Mouse (Mus musculus): ENCODE measurements around the gene Tmem97. TPM values are rescaled to one million over a fixed set of nuclear protein-coding genes. Genes with fewer than 3 reads are reported as not detected.
A peak's percentile ranks its signal among the peaks of the same experiment; 100 is the strongest.

Gene Tmem97
- total and polyA plus RNA-seq, 3 experiments, result 166 to 215 (median 207) TPM

DNA sequence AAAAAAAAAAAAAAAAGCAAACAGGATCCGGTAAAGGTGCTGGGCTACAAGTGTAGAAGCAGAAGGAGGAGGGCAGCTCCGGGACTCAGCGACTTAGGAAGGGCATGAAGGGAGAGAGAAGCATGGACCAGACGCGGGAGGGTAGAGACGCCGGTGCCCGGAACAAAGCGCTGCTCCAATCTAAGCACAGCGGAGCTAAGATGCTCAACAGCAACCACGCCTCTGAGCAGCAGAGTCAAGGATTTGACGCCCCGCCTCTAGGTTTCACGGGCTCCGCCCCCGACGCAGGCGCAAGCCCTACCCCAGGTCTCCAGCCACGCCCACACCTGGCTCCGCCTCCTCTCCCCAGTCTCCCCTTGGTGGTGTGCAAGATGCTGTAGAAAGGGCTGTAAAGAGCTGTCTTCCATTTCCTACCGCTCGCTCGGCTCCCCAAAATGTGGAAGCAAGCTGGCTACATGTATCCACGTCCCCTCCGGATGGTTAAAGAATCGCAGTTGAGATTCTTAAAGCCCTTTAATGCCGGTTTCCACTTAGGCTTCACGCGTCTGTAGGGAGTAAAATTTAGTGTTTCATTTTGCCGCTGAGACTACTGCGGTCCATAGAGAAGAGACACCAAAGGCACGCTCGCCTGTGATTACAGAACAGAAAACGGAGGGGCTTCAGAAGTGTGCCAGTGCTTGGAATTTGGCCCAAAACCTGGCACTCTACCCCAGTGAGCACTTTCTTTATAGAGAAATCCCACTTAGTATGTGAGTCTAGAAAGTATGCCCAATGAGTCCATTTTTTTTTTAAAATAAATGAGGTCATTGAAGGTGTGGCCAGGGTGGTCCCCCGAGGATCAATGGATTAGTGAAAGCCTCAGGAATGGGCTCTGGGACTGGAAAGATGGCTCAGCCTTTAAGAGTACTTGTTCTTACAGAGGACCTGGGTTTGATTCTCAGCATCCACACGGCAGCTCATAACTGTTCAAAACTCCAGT is 52.7 kb downstream of the Tmem97 start, which contains the start of gene Sarm1 (continued):
- TF ChIP-seq GATA1 (IDR thresholded peaks at IDR 0.05; ENCODE audit: low read depth, low read length) (no peak), CHD1 (IDR thresholded peaks at IDR 0.05; ENCODE audit: low read depth, low read length) (no peak), MEF2A (IDR thresholded peaks at IDR 0.05; ENCODE audit: extremely low read depth, insufficient replicate concordance, low read depth, low read length, poor library complexity, severe bottlenecking) (no peak), MXI1 (IDR thresholded peaks at IDR 0.05; ENCODE audit: low read depth, low read length) (peak; percentile 70; the same call in 1 of the 2 replicates), ETS1 (IDR thresholded peaks at IDR 0.05; ENCODE audit: low read depth, low read length) (no peak; the same call in 1 of the 2 replicates)

DNA sequence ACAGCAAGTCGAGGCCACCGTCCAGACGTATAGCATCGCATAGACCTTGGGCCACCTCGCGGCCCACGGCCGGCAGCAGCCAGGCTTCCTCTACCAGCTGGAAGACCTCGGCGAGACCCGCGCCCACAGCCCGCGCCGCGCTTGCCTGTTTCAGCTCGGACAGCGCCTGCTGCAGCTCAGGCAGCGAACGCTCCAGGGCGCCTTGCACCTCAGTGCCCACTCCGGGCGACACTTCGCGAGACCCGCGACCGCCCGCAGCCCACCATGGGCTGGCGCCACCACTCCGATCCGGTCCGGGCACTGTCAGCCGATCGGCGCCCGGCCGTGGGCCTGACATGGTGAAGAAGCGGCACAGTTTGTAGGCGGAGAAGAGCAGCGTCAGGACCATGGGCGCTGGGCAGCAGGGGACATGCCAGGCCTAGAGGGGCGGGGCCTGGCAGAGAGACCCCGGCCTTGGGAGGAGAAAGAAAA is 53.5 kb downstream of the Tmem97 start:
- TF ChIP-seq RAD21 (IDR thresholded peaks at IDR 0.05; ENCODE audit: low read depth, low read length), result no peak
- no peak for TF ChIP-seq GABPA (IDR thresholded peaks at IDR 0.05; ENCODE audit: low read depth, low read length)
- no peak for TF ChIP-seq EP300 (IDR thresholded peaks at IDR 0.05; ENCODE audit: low read depth in 1 of 2, low read length in 2 of 2)
- TF ChIP-seq TAL1 (IDR thresholded peaks at IDR 0.05; ENCODE audit: low read length), result no peak
- TF ChIP-seq CHD1 (IDR thresholded peaks at IDR 0.05; ENCODE audit: low read depth, low read length), result no peak
- no peak for TF ChIP-seq UBTF (IDR thresholded peaks at IDR 0.05; ENCODE audit: borderline replicate concordance, insufficient read depth, low read depth, low read length)
- TF ChIP-seq POLR2AphosphoS5 (IDR thresholded peaks at IDR 0.05; ENCODE audit: borderline replicate concordance, low read depth, low read length), result no peak
- TF ChIP-seq ZMIZ1 (IDR thresholded peaks at IDR 0.05; ENCODE audit: low read depth, low read length), result no peak
- no peak for TF ChIP-seq MEF2A (IDR thresholded peaks at IDR 0.05; ENCODE audit: extremely low read depth, insufficient replicate concordance, low read depth, low read length, poor library complexity, severe bottlenecking)
- no peak for TF ChIP-seq MAZ (IDR thresholded peaks at IDR 0.05; ENCODE audit: low read depth, low read length)
- no peak for TF ChIP-seq POLR2A (IDR thresholded peaks at IDR 0.05; ENCODE audit: control insufficient read depth in 1 of 2, insufficient read depth in 1 of 2, low read depth in 1 of 2, low read length in 2 of 2, poor library complexity in 1 of 2)
- no peak for TF ChIP-seq CTCF (IDR thresholded peaks at IDR 0.05 in 2 of 3, conservative IDR thresholded peaks at IDR 0.05 in 1 of 3; ENCODE audit: control insufficient read depth in 1 of 3, insufficient read depth in 1 of 3, low read depth in 2 of 3, low read length in 3 of 3, poor library complexity in 1 of 3, severe bottlenecking in 1 of 3)
- TF ChIP-seq TBP (IDR thresholded peaks at IDR 0.05; ENCODE audit: low read depth, low read length), result no peak
- TF ChIP-seq USF2 (IDR thresholded peaks at IDR 0.05; ENCODE audit: borderline replicate concordance in 1 of 2, insufficient read depth in 1 of 2, low read depth in 1 of 2, low read length in 2 of 2), result no peak
- TF ChIP-seq JUND (IDR thresholded peaks at IDR 0.05; ENCODE audit: low read depth, low read length), result no peak
- TF ChIP-seq NELFE (IDR thresholded peaks at IDR 0.05; ENCODE audit: low read depth, low read length), result no peak
- no peak for TF ChIP-seq MAFK (IDR thresholded peaks at IDR 0.05; ENCODE audit: borderline replicate concordance, low read depth, low read length)
- no peak for TF ChIP-seq USF1 (IDR thresholded peaks at IDR 0.05; ENCODE audit: low read depth, low read length)
- no peak for TF ChIP-seq ZC3H11A (IDR thresholded peaks at IDR 0.05; ENCODE audit: low read depth, low read length)

More for the DNA sequence above, 53.5 kb downstream of the Tmem97 start:
- peak overlapping the region in 1 of 2 experiments; percentile 22; a peak in 2 of 4 replicates for H3K4me3 ChIP-seq (ENCODE audit: control insufficient read depth in 1 of 2, insufficient read depth in 1 of 2, low read depth in 2 of 2, low read length in 2 of 2)
- no peaks in the 10 kb centered on the region for H3K79me2 ChIP-seq (ENCODE audit: control insufficient read depth, insufficient read depth, low read length, poor library complexity)
- peaks cover 0 to 7% of the 10 kb centered on the region in 2 experiments; a peak in 1 of 4 replicates for H3K36me3 ChIP-seq (ENCODE audit: control insufficient read depth in 1 of 2, insufficient read depth in 2 of 2, low read length in 2 of 2)
- no peak overlapping the region for H3K9ac ChIP-seq (ENCODE audit: control insufficient read depth, low read depth, low read length, poor library complexity, severe bottlenecking)
- DNase-seq (ENCODE audit: low read depth, low spot score), result no peak
- peaks cover 0 to 1% of the 10 kb centered on the region in 2 experiments; a peak in 3 of 4 replicates for H3K27me3 ChIP-seq (ENCODE audit: control insufficient read depth in 1 of 2, insufficient read depth in 2 of 2, low read length in 2 of 2)
- peaks cover 0 to 17% of the 10 kb centered on the region in 2 experiments; a peak in 2 of 4 replicates for H3K4me1 ChIP-seq (ENCODE audit: control insufficient read depth in 1 of 2, insufficient read depth in 2 of 2, low read length in 2 of 2)
- no peak overlapping the region for H3K27ac ChIP-seq (ENCODE audit: control insufficient read depth, low read depth, low read length)
- H3K9me3 ChIP-seq (replicated peaks; ENCODE audit: insufficient read depth, low read length), result no peaks in the 10 kb centered on the region

Data from MEL (cell line).